Mouse (Mus musculus) liver, postnatal 0 days (tissue): ENCODE data around the gene Hba-x. TPM values are rescaled to one million over a fixed set of nuclear protein-coding genes. Genes with fewer than 3 reads are reported as not detected.

ENCODE experiments used
- ATAC-seq: fragments of 200-750 bp; cut with Nextera tagmentation; 2 replicates; pipeline ENCODE4 v1.8.0; 2017; ENCODE audit warnings: mild to moderate bottlenecking, moderate library complexity
- DNase-seq: peaks from one replicate; pipeline ENCODE4 v3.0.0-alpha.2; 2016
- H3K27ac ChIP-seq: fragments of 300-500 bp; sonication (generic); 2 replicates; pipeline ENCODE4 v1.5.1; 2014; ENCODE audit warnings: antibody characterized with exemption, moderate library complexity, mild to moderate bottlenecking, low read depth
- H3K27me3 ChIP-seq: fragments of 300-500 bp; sonication (generic); 2 replicates; pipeline ENCODE4 v1.6.1; 2014; ENCODE audit warnings: low read length, control low read depth, mixed read lengths; ENCODE audit not compliant: insufficient read depth
- H3K36me3 ChIP-seq: fragments of 300-500 bp; sonication (generic); replicated peaks from 2 replicates; pipeline ENCODE4 v1.6.1; 2014; ENCODE audit warnings: mild to moderate bottlenecking, control low read depth, low read length, moderate library complexity, mixed read lengths; ENCODE audit not compliant: insufficient read depth
- H3K4me1 ChIP-seq: fragments of 300-500 bp; sonication (generic); 2 replicates; pipeline ENCODE4 v1.6.1; 2014; ENCODE audit warnings: antibody characterized with exemption, mild to moderate bottlenecking, control low read depth; ENCODE audit not compliant: insufficient read depth
- H3K4me2 ChIP-seq: fragments of 300-500 bp; sonication (generic); 2 replicates; pipeline ENCODE4 v1.6.1; 2014; ENCODE audit warnings: low read depth, mild to moderate bottlenecking, low read length, moderate library complexity, mixed read lengths
- H3K4me3 ChIP-seq: fragments of 300-500 bp; sonication (generic); 2 replicates; pipeline ENCODE4 v1.5.1; 2014; ENCODE audit warnings: low read depth, low read length
- H3K9ac ChIP-seq: fragments of 300-500 bp; sonication (generic); replicated peaks from 2 replicates; pipeline ENCODE4 v1.6.1; 2014; ENCODE audit warnings: mild to moderate bottlenecking, moderate library complexity
- H3K9me3 ChIP-seq: fragments of 300-500 bp; sonication (generic); 2 replicates; pipeline ENCODE4 v1.6.1; 2016; ENCODE audit warnings: mild to moderate bottlenecking, control low read depth, low read length, mixed read lengths
- CTCF ChIP-seq: sonication (generic); IDR thresholded peaks from 2 replicates; pipeline ENCODE4 v1.5.1; 2016; ENCODE audit warnings: antibody characterized with exemption, low read depth
- EP300 ChIP-seq: IDR thresholded peaks from 2 replicates; pipeline ENCODE4 v1.6.1; 2016; ENCODE audit warnings: antibody characterized with exemption, low read depth, mild to moderate bottlenecking
- WGBS: fragments of 180-500 bp; shearing (Covaris S2); extraction: QIAGEN DNeasy Blood & Tissue Kit; methylation state at CpG from one replicate; pipeline ENCODE4 v1.1.7; 2014; ENCODE audit not compliant: insufficient replicate concordance; 5-methylcytosine and 5-hydroxymethylcytosine counted together
- polyA plus RNA-seq: library from polyadenylated mRNA; unstranded; fragments of >200 nt; fragmentation: Nextera tagmentation; extraction: Ambion mirVana; gene quantifications from 2 replicates; pipeline ENCODE4 v1.2.1, GENCODE M21; 2015

Hba-x gene
- polyA plus RNA-seq, 1 experiment from 2014 or later = 5.6 TPM

DNA sequence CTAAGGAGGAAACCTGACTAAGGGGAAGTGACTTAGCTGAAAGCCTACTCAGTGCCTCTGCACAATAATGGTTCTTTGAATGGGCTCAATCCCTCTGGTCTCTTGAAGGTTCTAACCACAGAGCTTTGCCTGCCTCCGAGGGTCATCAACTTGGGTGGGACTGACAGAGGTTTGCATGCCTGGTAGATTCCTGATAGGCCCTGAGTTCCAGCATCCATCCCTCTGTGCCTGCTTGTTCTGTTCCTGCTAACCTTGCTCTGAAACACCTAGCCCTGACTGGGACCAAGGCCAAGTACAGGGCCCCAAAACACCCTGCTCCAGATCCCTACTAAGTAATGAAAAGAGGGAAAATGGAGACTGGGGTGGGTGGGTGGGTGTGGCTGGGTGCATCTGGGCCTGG, 27.3 kb downstream of the Hba-x start:
- 0 out of 2 replicates have a peak, but pooled peaks cover 2% of the 10 kb centered on the region for H3K36me3 ChIP-seq
- no peak overlapping the region for H3K4me2 ChIP-seq
- DNase-seq = no peak
- H3K27me3 ChIP-seq = no peaks in the 10 kb centered on the region
- 75% methylated on average over 1 of the region's 1 CpGs for WGBS
- H3K4me1 ChIP-seq = no peaks in the 10 kb centered on the region
- ATAC-seq = no peak
- TF ChIP-seq CTCF = no peak
- no peak for TF ChIP-seq EP300
- no peak overlapping the region for H3K9ac ChIP-seq
- no peak overlapping the region for H3K27ac ChIP-seq
- H3K9me3 ChIP-seq = no peaks in the 10 kb centered on the region
- H3K4me3 ChIP-seq = no peak overlapping the region

DNA sequence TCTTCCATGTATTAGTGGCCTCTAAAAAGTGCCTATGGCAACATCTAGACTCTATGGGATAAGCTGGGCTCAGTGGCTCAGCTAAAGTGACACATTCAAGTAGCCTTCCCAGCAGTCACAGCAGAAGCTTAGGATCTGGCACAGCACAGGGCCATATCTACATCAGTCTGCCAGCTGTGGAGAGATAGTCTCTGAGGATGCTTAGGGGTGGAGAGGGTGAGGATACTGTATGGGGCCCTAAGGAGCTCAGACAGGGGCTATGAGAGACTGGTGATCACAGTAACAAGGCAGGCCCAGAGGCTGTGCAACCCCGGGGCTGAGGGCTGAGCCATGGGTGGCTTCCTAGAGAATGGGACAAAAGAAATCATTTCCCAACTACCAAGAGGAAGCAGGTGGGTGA, 30.8 kb downstream of the Hba-x start:
- no peak overlapping the region for H3K27ac ChIP-seq
- no peaks in the 10 kb centered on the region for H3K36me3 ChIP-seq
- no peak overlapping the region for H3K9ac ChIP-seq
- no peak for DNase-seq
- TF ChIP-seq CTCF = no peak
- no peak for TF ChIP-seq EP300
- no peak overlapping the region for H3K4me3 ChIP-seq
- H3K4me2 ChIP-seq = no peak overlapping the region
- H3K4me1 ChIP-seq = no peaks in the 10 kb centered on the region
- 45% methylated on average over 1 of the region's 1 CpGs for WGBS
- peak; percentile 25; the same call in 1 of the 2 replicates for ATAC-seq
- no peaks in the 10 kb centered on the region for H3K9me3 ChIP-seq
- no peaks in the 10 kb centered on the region for H3K27me3 ChIP-seq

DNA sequence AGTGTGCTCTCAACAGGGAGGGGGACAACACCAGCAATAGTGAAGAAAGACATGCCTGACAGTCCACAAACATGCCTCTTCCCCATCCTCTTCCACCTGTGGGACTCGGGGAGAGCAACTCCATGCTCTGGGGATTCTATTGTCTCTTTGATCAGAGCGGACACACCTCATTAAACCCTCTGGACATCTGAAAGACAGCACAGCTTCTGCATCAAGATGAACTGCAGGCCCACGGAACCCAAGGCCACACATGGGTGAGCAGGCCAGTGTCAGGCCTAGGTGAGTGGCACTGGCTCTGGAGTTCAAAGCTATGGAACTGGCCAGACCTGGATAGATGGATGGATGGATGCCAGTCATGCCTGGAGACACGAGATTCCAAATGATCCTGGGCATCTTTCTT, 33.2 kb downstream of the Hba-x start:
- no peaks in the 10 kb centered on the region for H3K4me1 ChIP-seq
- H3K36me3 ChIP-seq = no peaks in the 10 kb centered on the region
- no peak overlapping the region for H3K9ac ChIP-seq
- TF ChIP-seq EP300 = no peak
- no peak for TF ChIP-seq CTCF
- H3K27me3 ChIP-seq = no peaks in the 10 kb centered on the region
- H3K27ac ChIP-seq = no peak overlapping the region
- ATAC-seq = no peak
- H3K9me3 ChIP-seq = no peaks in the 10 kb centered on the region
- H3K4me3 ChIP-seq = no peak overlapping the region
- no peak overlapping the region for H3K4me2 ChIP-seq
- DNase-seq = no peak
- 60% methylated on average over 4 of the region's 4 CpGs for WGBS

DNA sequence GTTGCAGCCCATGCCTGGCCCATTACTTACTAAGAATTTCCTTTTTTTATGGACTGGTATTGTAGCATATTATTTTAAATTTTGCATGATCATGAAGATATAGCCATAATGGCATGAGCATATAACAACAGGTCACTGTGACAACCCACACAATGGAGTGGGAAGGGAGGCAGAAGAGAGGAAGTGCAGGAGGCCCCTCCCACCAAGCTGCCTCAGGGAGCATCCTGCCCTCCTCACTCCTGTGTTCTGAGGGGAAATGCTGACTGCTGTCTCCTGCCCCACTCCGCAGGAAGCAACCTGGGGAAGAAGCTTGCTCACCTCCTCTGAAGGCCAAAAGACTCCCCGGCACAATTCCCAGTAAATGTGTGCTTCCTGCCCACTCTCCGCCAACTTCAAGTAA, 33.7 kb downstream of the Hba-x start:
- Histone ChIP-seq H3K27ac (no peak overlapping the region), H3K4me2 (no peak overlapping the region), H3K9me3 (no peaks in the 10 kb centered on the region), H3K36me3 (no peaks in the 10 kb centered on the region), H3K4me3 (no peak overlapping the region), H3K9ac (no peak overlapping the region), H3K27me3 (no peaks in the 10 kb centered on the region), H3K4me1 (no peaks in the 10 kb centered on the region)
- 62% methylated on average over 3 of the region's 3 CpGs for WGBS
- no peak for ATAC-seq
- no peak for DNase-seq
- TF ChIP-seq CTCF (no peak), EP300 (no peak)

DNA sequence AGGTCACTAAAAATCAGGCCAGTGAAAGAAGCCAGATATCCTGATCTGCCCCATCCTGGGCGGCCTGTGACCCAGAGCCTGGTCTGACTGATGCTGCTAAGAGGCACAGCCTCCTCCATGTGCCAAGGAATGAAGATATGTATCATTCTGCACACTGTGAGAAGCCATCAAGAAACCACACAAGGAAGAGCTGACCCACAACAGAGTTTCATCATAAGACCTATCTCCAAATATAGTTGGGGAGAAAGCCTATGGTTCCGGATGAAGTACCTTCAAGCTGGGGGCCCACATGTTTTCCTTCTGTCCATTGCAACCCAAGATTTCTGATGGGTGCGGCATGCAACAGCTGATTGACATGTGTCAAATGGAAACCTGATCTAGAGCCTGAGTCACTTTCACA, 39.8 kb downstream of the Hba-x start:
- H3K27me3 ChIP-seq = no peaks in the 10 kb centered on the region
- no peak overlapping the region for H3K4me3 ChIP-seq
- H3K4me2 ChIP-seq = no peak overlapping the region
- no peaks in the 10 kb centered on the region for H3K36me3 ChIP-seq
- no peak for ATAC-seq
- no peak for DNase-seq
- no peak overlapping the region for H3K27ac ChIP-seq
- no peaks in the 10 kb centered on the region for H3K4me1 ChIP-seq
- no peaks in the 10 kb centered on the region for H3K9me3 ChIP-seq
- TF ChIP-seq CTCF (no peak), EP300 (no peak)
- no peak overlapping the region for H3K9ac ChIP-seq
- WGBS = 65% methylated on average over 3 of the region's 3 CpGs

DNA sequence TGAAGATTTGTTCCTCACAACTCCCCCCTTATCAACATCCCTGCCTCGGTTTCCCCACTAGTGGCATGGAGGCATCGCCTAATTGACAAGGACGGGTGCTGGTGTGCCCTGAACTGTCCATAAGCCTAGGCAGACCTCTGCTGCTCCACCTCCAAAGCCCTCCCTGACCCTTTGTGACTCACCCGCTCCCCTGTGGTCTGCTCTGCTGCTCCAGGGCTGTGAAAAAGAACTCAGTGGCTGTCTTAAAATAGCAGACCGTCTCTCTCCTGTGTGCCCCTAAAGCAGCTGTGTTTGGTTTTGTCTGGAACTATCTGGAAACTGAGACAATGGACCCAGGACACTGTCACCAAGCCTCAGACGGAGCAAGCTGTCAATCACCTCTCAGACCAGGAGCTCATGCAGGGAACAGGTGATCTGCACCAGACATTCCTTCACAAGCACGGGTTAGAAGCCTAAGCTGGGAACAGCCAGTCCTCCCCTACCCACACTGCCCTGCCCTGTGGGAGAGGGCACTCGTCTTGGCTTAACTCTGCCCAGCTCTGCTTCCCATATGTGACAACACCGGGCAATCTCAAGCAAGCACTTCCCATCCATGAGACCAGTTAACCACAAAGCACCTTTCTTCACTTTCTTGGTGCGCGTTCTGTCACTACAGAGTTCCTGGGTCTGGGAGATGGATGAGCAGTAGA, 44.5 kb downstream of the Hba-x start:
- Histone ChIP-seq H3K36me3 (no peaks in the 10 kb centered on the region), H3K9me3 (no peaks in the 10 kb centered on the region), H3K4me2 (no peak overlapping the region), H3K4me3 (no peak overlapping the region), H3K9ac (no peak overlapping the region), H3K27me3 (peaks cover 4% of the 10 kb centered on the region; the same call in 1 of the 2 replicates), H3K27ac (no peak overlapping the region), H3K4me1 (0 out of 2 replicates have a peak, but pooled peaks cover 3% of the 10 kb centered on the region)
- ATAC-seq = no peak
- TF ChIP-seq CTCF = no peak
- TF ChIP-seq EP300 = no peak
- DNase-seq = no peak
- WGBS = 51% methylated on average over 11 of the region's 11 CpGs

DNA sequence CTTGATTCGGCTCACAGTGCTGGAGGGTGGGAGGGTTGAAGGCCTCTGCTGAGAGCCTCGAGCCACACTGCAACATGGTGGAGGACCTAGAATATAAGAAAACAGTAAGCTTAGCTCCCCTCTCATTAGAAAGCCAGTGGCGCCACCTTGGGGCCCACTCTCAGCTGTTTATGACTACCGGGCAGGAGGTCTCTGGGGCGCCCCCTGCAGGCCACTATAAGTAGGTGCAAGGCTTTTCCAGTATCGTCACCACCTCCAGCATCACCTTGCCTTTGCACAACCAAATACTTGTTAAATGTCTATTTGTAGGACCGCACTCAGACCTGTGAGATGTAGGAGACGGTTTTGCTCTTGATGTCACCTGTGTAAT, 45.0 kb downstream of the Hba-x start:
- DNase-seq = peak; percentile 86
- Histone ChIP-seq H3K9me3 (no peaks in the 10 kb centered on the region), H3K4me1 (0 out of 2 replicates have a peak, but pooled peaks cover 3% of the 10 kb centered on the region), H3K9ac (no peak overlapping the region), H3K27me3 (peaks cover 4% of the 10 kb centered on the region; the same call in 1 of the 2 replicates), H3K4me3 (no peak overlapping the region), H3K36me3 (no peaks in the 10 kb centered on the region), H3K27ac (no peak overlapping the region), H3K4me2 (no peak overlapping the region)
- no peak for TF ChIP-seq EP300
- TF ChIP-seq CTCF = peak; percentile 99
- peak; percentile 66; the same call in 1 of the 2 replicates for ATAC-seq
- WGBS = 32% methylated on average over 8 of the region's 8 CpGs
